Mouse (Mus musculus): ENCODE results near the gene Eif3g. TPM values are rescaled to one million over a fixed set of nuclear protein-coding genes. Genes with fewer than 3 reads are reported as not detected.

Gene Eif3g
- polyA plus RNA-seq, 1 experiment, result not detected

DNA sequence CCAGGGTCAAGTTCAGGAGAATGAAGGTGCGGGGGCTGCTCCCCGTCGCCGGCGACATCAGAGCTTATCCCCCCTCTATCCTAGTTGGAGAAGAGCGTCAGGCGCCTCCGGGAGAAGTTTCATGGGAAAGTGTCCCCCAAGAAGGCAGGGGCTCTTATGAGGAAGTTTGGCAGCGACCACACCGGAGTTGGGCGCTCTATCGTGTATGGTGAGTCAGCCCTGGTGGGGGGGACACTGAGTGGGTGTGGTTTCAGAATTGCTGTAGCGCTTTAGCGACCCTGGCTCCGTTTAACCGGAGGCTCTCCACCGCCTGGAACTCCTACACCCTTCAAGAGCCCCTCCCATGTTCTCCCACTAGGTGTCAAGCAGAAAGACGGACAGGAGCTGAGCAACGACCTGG lies 29.2 kb downstream of the Eif3g start:
- no peak for TF ChIP-seq CTCF (IDR thresholded peaks at IDR 0.05; ENCODE audit: insufficient read depth, low read depth, low read length)
- no peak for TF ChIP-seq POLR2A (IDR thresholded peaks at IDR 0.05; ENCODE audit: insufficient read depth, low read depth, low read length)
- Histone ChIP-seq H3K4me3 (ENCODE audit: insufficient read depth, low read depth, low read length) (peak overlapping the region; percentile 88), H3K4me1 (ENCODE audit: control insufficient read depth, insufficient read depth, low read length) (peaks cover 6% of the 10 kb centered on the region), H3K27ac (ENCODE audit: insufficient read depth, low read depth, low read length) (no peak overlapping the region)
- WGBS, result 7% methylated on average over 19 of the region's 19 CpGs

DNA sequence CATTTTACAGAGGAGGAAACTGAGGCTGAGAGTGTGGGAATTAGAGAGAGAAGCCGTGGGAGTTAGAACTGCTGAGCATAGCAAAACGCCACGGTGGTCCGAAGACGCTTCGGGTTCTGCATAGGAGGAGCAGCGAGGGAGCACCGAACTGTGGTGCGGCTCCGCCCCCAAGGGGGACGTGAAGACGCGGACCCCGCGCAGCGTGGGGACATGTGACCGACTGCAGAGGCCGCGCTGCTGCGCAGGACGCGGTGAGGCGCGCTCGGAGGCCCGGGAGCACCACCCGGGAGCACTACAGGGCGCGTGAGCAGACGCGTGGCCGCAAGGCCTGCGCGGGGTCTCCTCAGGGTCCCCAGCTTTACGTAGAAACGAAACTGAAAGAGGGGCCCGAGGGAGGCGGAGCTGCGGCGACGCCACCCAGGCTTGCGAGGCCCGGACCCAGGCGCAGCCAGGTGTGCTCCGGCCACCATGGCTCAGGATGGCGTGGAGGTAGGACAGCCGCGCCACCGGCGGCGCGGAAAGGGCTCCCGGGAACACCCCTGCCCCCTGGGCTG lies 29.9 kb downstream of the Eif3g start, which contains the start of gene A230050P20Rik:
TSS of gene A230050P20Rik (plus strand) at position 195 of the 554 bp plus-strand sequence.
- peak within 1 kb of the TSS; percentile 88 for H3K4me3 ChIP-seq (ENCODE audit: insufficient read depth, low read depth, low read length)
- peak; percentile 78 for TF ChIP-seq POLR2A (IDR thresholded peaks at IDR 0.05; ENCODE audit: insufficient read depth, low read depth, low read length)
- no peak for TF ChIP-seq CTCF (IDR thresholded peaks at IDR 0.05; ENCODE audit: insufficient read depth, low read depth, low read length)
- H3K27ac ChIP-seq (ENCODE audit: insufficient read depth, low read depth, low read length), result no peak within 1 kb of the TSS; the same call in 1 of the 2 replicates
- WGBS, result 5% methylated on average over 53 of the region's 53 CpGs
- peaks cover 6% of the 10 kb centered on the region for H3K4me1 ChIP-seq (ENCODE audit: control insufficient read depth, insufficient read depth, low read length)

GRCm38 (mm10) chr9:20866879-20867278 lies 31.5 kb downstream of the Eif3g start:
- 68% methylated on average over 3 of the region's 3 CpGs for WGBS
- TF ChIP-seq CTCF (IDR thresholded peaks at IDR 0.05; ENCODE audit: insufficient read depth, low read depth, low read length) (no peak), POLR2A (IDR thresholded peaks at IDR 0.05; ENCODE audit: insufficient read depth, low read depth, low read length) (no peak)
- Histone ChIP-seq H3K4me1 (ENCODE audit: control insufficient read depth, insufficient read depth, low read length) (peaks cover 6% of the 10 kb centered on the region), H3K27ac (ENCODE audit: insufficient read depth, low read depth, low read length) (no peak overlapping the region), H3K4me3 (ENCODE audit: insufficient read depth, low read depth, low read length) (no peak overlapping the region)

GRCm38 (mm10) chr9:20862225-20862624 lies 36.2 kb downstream of the Eif3g start:
- H3K4me3 ChIP-seq (ENCODE audit: insufficient read depth, low read depth, low read length), result no peak overlapping the region
- 65% methylated on average over 4 of the region's 4 CpGs for WGBS
- H3K27ac ChIP-seq (ENCODE audit: insufficient read depth, low read depth, low read length), result no peak overlapping the region
- TF ChIP-seq POLR2A (IDR thresholded peaks at IDR 0.05; ENCODE audit: insufficient read depth, low read depth, low read length), result no peak
- no peak for TF ChIP-seq CTCF (IDR thresholded peaks at IDR 0.05; ENCODE audit: insufficient read depth, low read depth, low read length)
- H3K4me1 ChIP-seq (ENCODE audit: control insufficient read depth, insufficient read depth, low read length), result no peaks in the 10 kb centered on the region

- WGBS, result 17% methylated on average over 4 of the region's 4 CpGs
- Histone ChIP-seq H3K4me1 (ENCODE audit: control insufficient read depth, insufficient read depth, low read length) (no peaks in the 10 kb centered on the region), H3K27ac (ENCODE audit: insufficient read depth, low read depth, low read length) (no peak overlapping the region), H3K4me3 (ENCODE audit: insufficient read depth, low read depth, low read length) (no peak overlapping the region)
- TF ChIP-seq POLR2A (IDR thresholded peaks at IDR 0.05; ENCODE audit: insufficient read depth, low read depth, low read length) (no peak), CTCF (IDR thresholded peaks at IDR 0.05; ENCODE audit: insufficient read depth, low read depth, low read length) (0 out of 2 replicates have a peak, but pooled peaks have one; percentile 18)
These were observed 36.6 kb downstream of the Eif3g start for GRCm38 (mm10) chr9:20861821-20862220.

DNA sequence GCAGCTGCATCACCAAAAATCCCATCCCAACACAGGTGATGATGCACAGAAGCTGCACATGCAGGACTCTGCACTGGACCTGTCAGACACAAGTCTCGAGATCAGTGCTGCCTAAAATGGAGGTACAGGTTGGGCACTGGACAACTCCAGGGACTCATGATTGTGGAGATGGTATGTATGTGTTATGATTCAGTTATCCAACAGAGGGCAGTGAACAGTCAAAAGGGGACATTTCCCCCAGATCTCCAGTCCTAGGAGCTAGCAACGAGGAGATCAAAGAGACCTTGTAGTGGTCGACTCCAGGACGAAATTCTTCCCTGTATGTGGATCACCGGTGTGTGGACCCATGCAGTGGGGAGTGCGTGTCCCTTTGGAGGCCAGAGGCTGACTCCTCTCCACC lies 38.5 kb downstream of the Eif3g start:
- 43% methylated on average over 6 of the region's 6 CpGs for WGBS
- H3K27ac ChIP-seq (ENCODE audit: insufficient read depth, low read depth, low read length), result no peak overlapping the region
- no peaks in the 10 kb centered on the region for H3K4me1 ChIP-seq (ENCODE audit: control insufficient read depth, insufficient read depth, low read length)
- TF ChIP-seq POLR2A (IDR thresholded peaks at IDR 0.05; ENCODE audit: insufficient read depth, low read depth, low read length), result no peak
- TF ChIP-seq CTCF (IDR thresholded peaks at IDR 0.05; ENCODE audit: insufficient read depth, low read depth, low read length), result no peak
- H3K4me3 ChIP-seq (ENCODE audit: insufficient read depth, low read depth, low read length), result no peak overlapping the region

DNA sequence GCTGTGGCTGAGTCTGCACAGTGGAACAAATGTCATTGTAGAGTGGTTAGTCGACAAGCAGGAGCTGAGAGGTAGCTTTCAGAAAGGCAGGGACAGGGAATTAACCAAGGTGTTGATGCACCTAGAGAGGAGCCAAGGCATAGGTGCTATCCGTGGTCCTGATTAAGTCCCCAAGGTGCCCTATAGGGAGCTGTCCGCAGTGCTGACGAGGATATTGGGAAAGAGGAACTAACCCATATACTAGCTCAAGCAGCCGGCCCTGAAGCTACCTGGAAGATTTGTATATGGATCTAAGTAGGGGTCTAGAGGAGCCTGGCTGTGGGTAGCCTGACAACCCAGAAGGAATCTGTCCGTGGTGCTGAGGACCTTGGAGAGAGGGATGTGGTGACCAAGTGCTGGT lies 41.3 kb downstream of the Eif3g start:
- Histone ChIP-seq H3K4me3 (ENCODE audit: insufficient read depth, low read depth, low read length) (no peak overlapping the region), H3K4me1 (ENCODE audit: control insufficient read depth, insufficient read depth, low read length) (no peaks in the 10 kb centered on the region), H3K27ac (ENCODE audit: insufficient read depth, low read depth, low read length) (no peak overlapping the region)
- TF ChIP-seq POLR2A (IDR thresholded peaks at IDR 0.05; ENCODE audit: insufficient read depth, low read depth, low read length) (no peak), CTCF (IDR thresholded peaks at IDR 0.05; ENCODE audit: insufficient read depth, low read depth, low read length) (no peak)
- WGBS, result 18% methylated on average over 6 of the region's 6 CpGs

DNA sequence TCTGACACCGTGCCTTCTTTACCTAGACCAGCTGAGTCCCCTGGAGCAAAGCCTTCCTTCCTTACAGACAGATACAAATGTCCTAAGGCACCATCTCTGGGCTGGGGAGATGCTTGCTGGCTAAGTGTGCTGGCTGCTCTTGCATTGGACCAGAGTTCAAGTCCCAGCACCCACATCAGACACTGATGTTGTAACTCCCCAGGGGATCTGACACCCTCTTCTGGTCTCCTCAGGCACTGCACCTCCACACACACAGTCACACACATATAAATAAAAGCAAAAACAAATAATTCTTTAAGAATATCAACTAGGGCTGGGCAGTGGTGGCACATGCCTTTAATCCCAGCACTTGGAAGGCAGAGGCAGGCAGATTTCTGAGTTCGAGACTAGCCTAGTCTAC lies 48.2 kb downstream of the Eif3g start:
- Histone ChIP-seq H3K27ac (ENCODE audit: insufficient read depth, low read depth, low read length) (no peak overlapping the region), H3K4me1 (ENCODE audit: control insufficient read depth, insufficient read depth, low read length) (no peaks in the 10 kb centered on the region), H3K4me3 (ENCODE audit: insufficient read depth, low read depth, low read length) (no peak overlapping the region)
- TF ChIP-seq CTCF (IDR thresholded peaks at IDR 0.05; ENCODE audit: insufficient read depth, low read depth, low read length) (no peak), POLR2A (IDR thresholded peaks at IDR 0.05; ENCODE audit: insufficient read depth, low read depth, low read length) (no peak)
- 93% methylated on average over 2 of the region's 2 CpGs for WGBS

Other genes starting within 250 kb of the Eif3g start
- not detected in 2 replicates for gene Pin1, start 246.5 kb downstream of the Eif3g start, polyA plus RNA-seq (2012; ENCODE audit: insufficient read depth, insufficient read length, low replicate concordance, missing spikeins)
- gene Olfm2, start 152.3 kb downstream of the Eif3g start, polyA plus RNA-seq (2012; ENCODE audit: insufficient read depth, insufficient read length, low replicate concordance, missing spikeins), result not detected in 2 replicates
- not detected in 2 replicates for gene Col5a3, start 83.6 kb downstream of the Eif3g start, polyA plus RNA-seq (2012; ENCODE audit: insufficient read depth, insufficient read length, low replicate concordance, missing spikeins)
- gene Rdh8, start 80.1 kb downstream of the Eif3g start, polyA plus RNA-seq (2012; ENCODE audit: insufficient read depth, insufficient read length, low replicate concordance, missing spikeins), result not detected in 2 replicates
- gene A230050P20Rik, start 30.0 kb downstream of the Eif3g start, polyA plus RNA-seq (2012; ENCODE audit: insufficient read depth, insufficient read length, low replicate concordance, missing spikeins), result 183 TPM in 1 of 2 replicates, not detected in the other
- gene Angptl6, start 18.9 kb downstream of the Eif3g start, polyA plus RNA-seq (2012; ENCODE audit: insufficient read depth, insufficient read length, low replicate concordance, missing spikeins), result not detected in 2 replicates
- not detected in 2 replicates for gene Ppan, start 10.4 kb downstream of the Eif3g start, polyA plus RNA-seq (2012; ENCODE audit: insufficient read depth, insufficient read length, low replicate concordance, missing spikeins)
- 56.5 TPM in 1 of 2 replicates, not detected in the other for gene Dnmt1, start 61.3 kb upstream of the Eif3g start, polyA plus RNA-seq (2012; ENCODE audit: insufficient read depth, insufficient read length, low replicate concordance, missing spikeins)
- not detected in 2 replicates for gene S1pr2, start 78.2 kb upstream of the Eif3g start, polyA plus RNA-seq (2012; ENCODE audit: insufficient read depth, insufficient read length, low replicate concordance, missing spikeins)
- gene Mrpl4, start 104.1 kb upstream of the Eif3g start, polyA plus RNA-seq (2012; ENCODE audit: insufficient read depth, insufficient read length, low replicate concordance, missing spikeins), result not detected in 2 replicates
- not detected in 2 replicates for gene Icam1, start 117.4 kb upstream of the Eif3g start, polyA plus RNA-seq (2012; ENCODE audit: insufficient read depth, insufficient read length, low replicate concordance, missing spikeins)
- gene Icam4, start 130.8 kb upstream of the Eif3g start, polyA plus RNA-seq (2012; ENCODE audit: insufficient read depth, insufficient read length, low replicate concordance, missing spikeins), result not detected in 2 replicates
- gene Icam5, start 133.4 kb upstream of the Eif3g start, polyA plus RNA-seq (2012; ENCODE audit: insufficient read depth, insufficient read length, low replicate concordance, missing spikeins), result not detected in 2 replicates
- gene Zglp1, start 168.5 kb upstream of the Eif3g start, polyA plus RNA-seq (2012; ENCODE audit: insufficient read depth, insufficient read length, low replicate concordance, missing spikeins), result not detected in 2 replicates
- not detected in 2 replicates for gene Gm49373, start 174.5 kb upstream of the Eif3g start, polyA plus RNA-seq (2012; ENCODE audit: insufficient read depth, insufficient read length, low replicate concordance, missing spikeins)
- not detected in 2 replicates for gene Fdx1l, start 175.0 kb upstream of the Eif3g start, polyA plus RNA-seq (2012; ENCODE audit: insufficient read depth, insufficient read length, low replicate concordance, missing spikeins)
- gene Gm38431, start 193.4 kb upstream of the Eif3g start, polyA plus RNA-seq (2012; ENCODE audit: insufficient read depth, insufficient read length, low replicate concordance, missing spikeins), result not detected in 2 replicates
- not detected in 2 replicates for gene Raver1, start 193.4 kb upstream of the Eif3g start, polyA plus RNA-seq (2012; ENCODE audit: insufficient read depth, insufficient read length, low replicate concordance, missing spikeins)
- gene Tyk2, start 232.6 kb upstream of the Eif3g start, polyA plus RNA-seq (2012; ENCODE audit: insufficient read depth, insufficient read length, low replicate concordance, missing spikeins), result not detected in 2 replicates

All from olfactory bulb, adult 2 months (tissue).